Comparison of ENCODE assay signal across 16 mouse cellular contexts in genomic region chr17:78766084-78766483, GRCm38 (mm10).
"Had no signal": no experiment of that assay in that cellular context is flagged by ENCODE, and none has a peak within 500 bp of the region (broad histone marks: within the 10 kb centered on the region; RNA-seq: fewer than 3 reads in every experiment).

No protein-coding gene starts in this region.

- H3K27me3 ChIP-seq: neural tube, embryonic 13.5 days; neural tube, embryonic 15.5 days; stomach, embryonic 15.5 days had no signal

- H3K4me3 ChIP-seq: neural tube, embryonic 13.5 days; neural tube, embryonic 15.5 days; stomach, embryonic 15.5 days had no signal

- H3K27ac ChIP-seq: neural tube, embryonic 13.5 days; neural tube, embryonic 15.5 days; stomach, embryonic 15.5 days; stomach, postnatal 0 days had no signal

- H3K9ac ChIP-seq: neural tube, embryonic 13.5 days; neural tube, embryonic 15.5 days; stomach, embryonic 15.5 days had no signal

- H3K4me1 ChIP-seq: neural tube, embryonic 13.5 days; neural tube, embryonic 15.5 days; stomach, embryonic 15.5 days had no signal

- H3K4me2 ChIP-seq: neural tube, embryonic 13.5 days; neural tube, embryonic 15.5 days; stomach, embryonic 15.5 days had no signal

- DNase-seq: retina, postnatal 1 day; right cerebral cortex, adult 18-20 months; right cerebral cortex, postnatal 14 days; right cerebral cortex, postnatal 25 days; right cerebral cortex, postnatal 4 days; spleen, adult 18-20 months; thymus, adult 18-20 months; thymus, adult 2 months; thymus, postnatal 14 days; thymus, postnatal 25 days; thymus, postnatal 36 days; thymus, postnatal 4 days had no signal

- H3K9me3 ChIP-seq: neural tube, embryonic 13.5 days; neural tube, embryonic 15.5 days; stomach, embryonic 15.5 days had no signal
